Mouse (Mus musculus): ENCODE results near the gene Gps2.

Gps2 gene

DNA sequence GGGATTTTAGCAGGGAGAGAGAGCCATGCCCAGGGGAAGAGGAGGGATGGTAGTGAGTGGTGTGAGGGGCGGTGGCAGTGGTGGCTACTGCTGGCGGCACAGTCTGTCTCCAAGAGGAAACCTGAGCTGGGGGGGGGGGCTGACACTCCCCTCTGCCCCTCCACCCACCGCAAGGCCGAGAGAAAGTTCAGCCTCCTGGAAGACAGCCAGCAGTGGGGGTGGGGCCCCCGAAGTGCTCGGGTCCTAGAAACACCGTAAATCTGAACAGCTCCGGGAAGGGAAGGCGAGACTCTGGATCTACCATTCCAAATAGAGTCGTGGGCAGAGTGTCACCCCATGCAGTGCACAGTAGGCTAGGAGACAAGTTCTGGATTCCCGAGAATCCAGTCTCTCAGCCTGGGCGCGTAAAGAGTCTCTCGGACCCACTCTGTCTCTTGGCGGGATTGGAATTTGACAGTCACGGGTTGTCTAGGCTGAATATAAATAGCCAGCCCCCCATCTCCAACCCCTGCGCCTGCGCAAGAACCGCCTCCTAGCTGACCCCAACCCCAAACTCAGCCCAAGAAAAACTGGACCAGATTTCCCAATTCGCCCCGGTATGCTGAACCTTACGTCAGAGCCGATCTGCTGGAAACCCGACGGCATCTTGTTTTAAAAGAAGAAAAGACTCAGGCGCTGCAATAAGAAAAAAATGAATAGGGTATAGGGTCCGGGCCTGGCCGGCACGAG, 33.8 kb downstream of the Gps2 start:
- CTCF ChIA-PET = interaction anchor here (0.5 to 10.3 kb wide), 26 partner anchors 9 to 564 kb away, joined by 3 to 378 read pairs (median 12); partner anchors contain the start of genes Ybx2 (in 4 of the 4), Slc16a11 (in 2 of the 4), Cldn7 (in 1 of the 4) and Dvl2 (in 1 of the 4)

DNA sequence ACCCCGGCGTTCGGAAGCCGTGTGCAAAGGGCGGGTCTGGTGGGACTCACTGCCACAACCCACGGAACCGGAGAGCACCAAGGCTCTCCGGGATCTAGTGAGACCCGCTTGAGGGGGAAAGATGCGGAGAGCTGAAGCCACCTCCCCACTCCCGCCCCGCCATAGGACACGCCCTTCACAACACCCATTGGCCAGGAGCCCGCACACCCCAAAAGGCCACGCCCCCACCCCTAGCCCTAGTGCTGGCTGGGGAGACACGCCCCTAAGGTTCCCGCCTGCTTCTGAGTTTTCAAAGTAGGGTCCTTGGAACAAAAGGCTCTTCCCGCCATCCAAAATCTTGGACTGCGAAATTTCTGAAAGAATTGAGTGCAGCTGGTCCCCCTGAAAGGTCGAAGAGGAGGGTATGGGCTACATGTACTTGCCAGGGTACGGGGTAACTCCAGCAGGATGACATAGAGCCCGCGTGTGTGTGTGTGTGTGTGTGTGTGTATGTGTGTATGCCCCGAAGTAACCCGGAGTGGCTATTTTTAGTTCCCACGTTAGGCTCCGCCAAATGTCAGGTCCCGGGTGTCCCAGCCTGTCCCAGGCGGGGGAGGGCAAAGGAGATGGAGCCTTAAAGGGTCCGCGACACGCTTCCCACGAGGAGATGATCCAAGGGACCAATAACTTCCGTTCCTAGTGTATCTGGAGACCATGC, 34.5 kb downstream of the Gps2 start, which contains the start of gene Slc2a4:
TSS of gene Slc2a4 (minus strand) at position 123 of the 697 bp plus-strand sequence.
- ChIA-PET CTCF (interaction anchor here (0.5 to 10.3 kb wide), 117 partner anchors 8 to 699 kb away, joined by 3 to 378 read pairs (median 4); partner anchors contain the start of genes Ybx2 (in 4 of the 4), Eif5a (in 3 of the 4), Tmem95 (in 3 of the 4) and Cldn7 (in 2 of the 4)), POLR2A (interaction anchor here (0.5 to 19.7 kb wide), 80 partner anchors 10 to 368 kb away, joined by 3 to 350 read pairs (median 5); partner anchors contain the start of genes Ctdnep1 (in 3 of the 4), Eif5a (in 3 of the 4), Elp5 (in 3 of the 4) and Tmem95 (in 3 of the 4))

More for the DNA sequence above, 33.8 kb downstream of the Gps2 start:
- POLR2A ChIA-PET = interaction anchor here (0.5 to 19.7 kb wide), 54 partner anchors 8 to 391 kb away, joined by 3 to 350 read pairs (median 6); partner anchors contain the start of genes Ctdnep1 (in 3 of the 4), Ybx2 (in 3 of the 4), Cldn7 (in 2 of the 4) and Eif5a (in 2 of the 4)

DNA sequence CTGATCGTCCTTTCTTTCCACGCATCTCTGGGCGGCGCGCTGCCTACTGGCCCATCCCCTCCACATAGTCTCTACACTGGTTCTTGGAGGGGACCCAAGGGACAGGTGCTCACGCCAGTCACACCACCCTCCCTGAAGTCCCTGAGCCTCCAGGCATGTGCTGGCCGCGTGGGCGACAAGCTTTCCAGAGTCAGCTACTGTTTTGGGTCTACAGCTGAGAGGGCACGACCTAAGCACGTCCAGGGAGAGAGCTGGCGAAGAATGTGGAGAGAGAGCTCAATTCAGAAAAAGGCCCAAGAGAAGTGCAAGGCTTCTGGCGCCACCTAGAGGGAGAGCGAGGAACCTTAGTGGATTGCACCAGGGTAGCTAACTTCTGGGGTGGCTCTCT, 35.1 kb downstream of the Gps2 start:
- ChIA-PET CTCF (interaction anchor here (0.5 to 10.3 kb wide), 121 partner anchors 9 to 698 kb away, joined by 3 to 378 read pairs (median 4); partner anchors contain the start of genes Ybx2 (in 4 of the 4), Eif5a (in 3 of the 4), Tmem95 (in 3 of the 4) and Cldn7 (in 2 of the 4)), POLR2A (interaction anchor here (0.7 to 19.7 kb wide), 67 partner anchors 10 to 369 kb away, joined by 3 to 350 read pairs (median 5); partner anchors contain the start of genes Ctdnep1 (in 3 of the 4), Eif5a (in 3 of the 4), Elp5 (in 3 of the 4) and Ybx2 (in 3 of the 4))

DNA sequence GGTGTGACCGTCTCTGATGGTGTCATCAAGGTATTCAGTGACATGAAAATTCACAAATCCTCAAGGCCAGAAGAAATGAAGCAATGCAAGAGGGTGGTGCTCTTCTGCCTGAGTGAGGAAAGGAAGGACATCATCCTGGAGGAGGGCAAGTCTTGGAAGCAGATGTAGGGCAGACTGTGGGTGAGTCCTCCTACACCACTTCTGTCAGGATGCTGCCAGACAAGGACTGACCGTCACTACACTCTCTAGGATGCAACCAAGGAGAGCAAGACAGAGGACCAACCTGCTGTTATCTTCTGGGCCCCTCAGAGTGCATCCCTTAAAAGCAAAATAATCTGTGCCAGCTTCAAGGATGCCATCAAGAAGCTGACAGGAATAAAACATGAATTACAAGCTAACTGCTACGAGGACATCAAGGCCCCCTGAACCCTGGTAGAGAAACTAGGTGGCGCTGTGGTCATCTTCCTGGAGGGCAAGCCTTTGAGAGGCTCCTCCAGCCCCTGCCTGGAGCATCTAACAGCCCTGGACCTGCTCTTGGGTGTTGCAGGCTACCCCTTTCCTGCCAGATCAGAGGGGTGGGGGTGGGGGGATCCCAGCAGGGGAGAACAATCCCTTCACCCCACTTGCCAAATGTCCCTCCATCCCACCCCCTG, 37.2 kb downstream of the Gps2 start:
- CTCF ChIA-PET = interaction anchor here (0.5 to 10.3 kb wide), 30 partner anchors 8 to 871 kb away, joined by 3 to 378 read pairs (median 4); partner anchors contain the start of genes Tmem95 (in 2 of the 4), Ybx2 (in 2 of the 4), Arrb2 (in 1 of the 4) and Cldn7 (in 1 of the 4)
- POLR2A ChIA-PET = interaction anchor here in 3 of 4 experiments (0.5 to 9.5 kb wide), 12 partner anchors 10 to 289 kb away, joined by 3 to 245 read pairs (median 4); partner anchors contain the start of genes Eif5a (in 2 of the 3), Ybx2 (in 2 of the 3), Gm21988 (in 1 of the 3) and Rnasek (in 1 of the 3)

DNA sequence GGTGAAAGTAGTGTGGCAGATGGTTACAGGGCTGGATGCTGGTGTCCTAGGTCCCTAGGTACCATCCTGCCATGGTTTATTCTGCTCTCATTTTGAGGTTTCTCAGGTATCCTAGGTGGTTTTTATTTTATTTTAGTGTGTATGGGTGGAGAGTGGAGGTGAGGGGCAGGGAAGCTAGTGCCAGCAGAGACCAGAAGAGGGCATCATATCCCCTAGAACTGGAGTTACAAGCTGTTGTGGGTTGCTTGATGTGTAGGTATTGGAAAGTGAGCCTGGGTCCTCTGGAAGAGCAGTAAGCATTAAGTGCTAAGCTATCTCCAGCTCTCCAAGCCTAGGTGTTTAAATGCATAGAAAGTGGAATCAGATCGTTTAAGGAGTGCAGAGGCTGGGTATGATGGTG, 38.6 kb downstream of the Gps2 start:
- ChIA-PET CTCF (interaction anchor here (0.6 to 10.3 kb wide), 12 partner anchors 13 to 250 kb away, joined by 3 to 378 read pairs (median 4); partner anchors contain the start of gene Ybx2 (in 2 of the 4)), POLR2A (interaction anchor here in 3 of 4 experiments (0.9 to 9.5 kb wide), 6 partner anchors 16 to 153 kb away, joined by 3 to 245 read pairs (median 3); partner anchors contain the start of genes Ybx2 (in 2 of the 3) and Ctdnep1 (in 1 of the 3))

DNA sequence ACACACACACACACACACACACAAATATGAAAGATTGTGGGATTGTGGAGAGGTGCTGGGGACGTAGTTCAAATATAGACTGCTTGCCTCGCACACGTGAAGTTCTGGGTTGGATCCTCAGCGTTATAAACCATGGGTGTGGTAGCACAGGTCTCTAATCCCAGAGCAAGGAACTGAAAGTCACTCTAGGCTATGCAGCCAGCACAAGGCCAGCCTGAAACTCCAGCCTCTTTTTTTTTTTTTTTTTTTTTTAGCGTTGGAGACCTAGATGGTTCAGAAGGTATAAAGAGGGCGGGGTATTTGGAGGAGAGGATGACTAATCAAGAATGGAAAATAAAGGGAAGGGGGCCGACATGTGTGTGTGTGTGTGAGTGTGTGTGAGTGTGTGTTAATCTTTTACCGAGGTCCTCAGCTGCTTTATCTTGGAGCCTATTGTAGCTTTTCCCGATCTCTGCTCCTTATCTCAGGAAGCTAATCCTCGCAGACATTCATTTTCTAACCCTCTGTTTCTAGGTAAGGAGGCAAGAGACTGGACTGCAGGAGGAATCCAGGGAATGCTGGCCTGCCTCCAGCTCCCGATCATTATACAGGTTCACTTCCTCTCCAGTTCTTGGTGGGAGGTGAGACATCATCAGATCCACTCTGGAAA, 39.7 kb downstream of the Gps2 start:
- POLR2A ChIA-PET = interaction anchor here in 3 of 4 experiments (0.8 to 1.8 kb wide), 8 partner anchors 13 to 154 kb away, joined by 3 to 5 read pairs (median 3); partner anchors contain the start of genes Ctdnep1 (in 1 of the 3), Gps2 (in 1 of the 3) and Ybx2 (in 1 of the 3)
- CTCF ChIA-PET = interaction anchor here (0.6 to 10.3 kb wide), 6 partner anchors 11 to 249 kb away, joined by 3 to 378 read pairs (median 7); partner anchors contain the start of genes Ybx2 (in 2 of the 4) and Cldn7 (in 1 of the 4)

DNA sequence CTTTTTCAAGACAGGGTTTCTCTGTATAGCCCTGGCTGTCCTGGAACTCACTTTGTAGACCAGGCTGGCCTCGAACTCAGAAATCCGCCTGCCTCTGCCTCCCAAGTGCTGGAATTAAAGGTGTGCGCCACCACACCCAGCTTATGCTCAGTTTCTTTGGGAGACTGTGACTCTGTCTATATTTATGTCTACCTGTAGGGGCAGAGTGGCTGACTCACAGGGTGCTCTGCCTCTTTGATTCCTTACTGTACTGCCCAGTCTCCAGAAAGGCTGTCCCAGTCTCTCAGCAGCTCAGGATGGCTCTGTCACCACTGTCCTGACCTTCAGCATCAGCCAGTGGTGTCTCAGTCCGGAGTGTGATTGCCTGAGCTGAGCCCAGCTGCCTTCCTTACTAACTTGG, 41.9 kb downstream of the Gps2 start:
- CTCF ChIA-PET = interaction anchor here (0.6 to 1.1 kb wide), 6 partner anchors 10 to 267 kb away, joined by 3 to 6 read pairs (median 4); no protein-coding TSS in a partner anchor
- POLR2A ChIA-PET = interaction anchor here in 3 of 4 experiments (0.6 to 1.6 kb wide), 10 partner anchors 9 to 39 kb away, joined by 3 to 8 read pairs (median 3); partner anchors contain the start of gene Cldn7 (in 2 of the 3)

DNA sequence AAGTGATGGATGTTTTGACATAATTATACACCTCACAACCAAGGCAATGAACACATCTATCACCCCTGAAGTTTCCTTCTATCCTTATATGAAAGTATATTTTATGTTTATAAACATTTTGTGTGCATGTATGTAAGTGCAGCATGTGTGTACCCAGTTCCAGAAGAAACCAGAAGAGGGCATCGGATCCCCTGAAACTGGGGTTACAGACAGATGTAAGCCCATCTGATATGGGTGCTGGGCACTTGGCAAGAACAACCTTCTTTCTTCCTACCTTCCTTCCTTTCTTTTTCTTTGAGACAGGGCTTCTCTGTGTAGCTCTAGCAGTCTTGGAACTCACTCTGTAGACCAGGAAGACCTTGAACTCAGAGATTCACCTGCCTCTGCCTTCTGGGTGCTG, 42.5 kb downstream of the Gps2 start:
- POLR2A ChIA-PET = interaction anchor here in 3 of 4 experiments (0.7 to 1.4 kb wide), 6 partner anchors 9 to 40 kb away, joined by 3 to 8 read pairs (median 3); partner anchors contain the start of gene Cldn7 (in 1 of the 3)
- CTCF ChIA-PET = interaction anchor here in 2 of 4 experiments (1.1 kb wide), 2 partner anchors 11 to 49 kb away, joined by 3 to 4 read pairs; no protein-coding TSS in a partner anchor

DNA sequence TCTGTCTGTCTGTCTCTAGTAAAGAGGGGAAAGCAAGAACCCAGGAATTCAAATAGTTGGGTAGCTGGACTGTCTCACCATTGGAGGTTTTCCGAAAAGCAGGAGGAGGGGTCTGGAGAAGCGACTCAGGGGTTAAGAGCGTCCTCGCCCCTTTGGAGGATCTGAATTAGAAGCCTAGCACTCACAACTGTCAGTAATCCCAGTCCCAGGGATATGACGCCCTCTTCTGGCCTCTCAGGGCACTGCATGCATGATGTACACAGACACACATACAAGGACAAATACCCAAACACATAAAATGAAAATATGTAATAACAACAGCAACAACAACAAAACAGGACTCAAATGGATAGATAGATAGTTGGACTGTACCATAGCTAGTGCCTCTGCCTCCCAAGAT, 46.9 kb downstream of the Gps2 start:
- CTCF ChIA-PET = interaction anchor here (0.5 to 3.2 kb wide), 10 partner anchors 12 to 896 kb away, joined by 3 to 22 read pairs (median 5); partner anchors contain the start of gene Slc2a4 (in 2 of the 4)
- POLR2A ChIA-PET = interaction anchor here in 3 of 4 experiments (0.7 to 4.0 kb wide), 7 partner anchors 10 to 239 kb away, joined by 3 to 13 read pairs (median 3); partner anchors contain the start of genes Acap1 (in 1 of the 3), Ctdnep1 (in 1 of the 3) and Slc2a4 (in 1 of the 3)

DNA sequence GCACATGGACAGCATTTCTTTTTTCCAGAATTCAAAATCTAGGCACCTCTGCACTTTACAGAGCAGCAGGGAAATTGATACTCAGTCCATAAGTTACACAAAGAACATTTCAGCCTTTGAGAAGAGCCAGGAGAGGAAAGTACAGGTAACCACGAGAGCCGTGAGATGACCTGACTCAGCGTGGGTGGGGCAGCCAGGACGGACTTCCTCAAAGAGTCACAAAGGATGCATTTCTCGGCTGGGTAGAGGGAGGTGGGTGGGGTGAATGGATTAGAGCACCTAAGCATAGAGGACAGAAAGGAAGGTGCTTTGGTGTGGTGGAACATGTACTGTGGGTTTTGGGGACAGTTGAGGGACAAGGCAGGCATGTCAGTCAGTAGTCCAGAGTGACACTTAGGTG, 48.2 kb downstream of the Gps2 start:
- ChIA-PET POLR2A (interaction anchor here in 2 of 4 experiments (0.7 to 4.0 kb wide), 4 partner anchors 14 to 238 kb away, joined by 3 to 13 read pairs (median 4); partner anchors contain the start of gene Slc2a4 (in 1 of the 2)), CTCF (interaction anchor here in 2 of 4 experiments (0.7 to 2.1 kb wide), 2 partner anchors 25 to 28 kb away, joined by 3 to 7 read pairs; no protein-coding TSS in a partner anchor)

DNA sequence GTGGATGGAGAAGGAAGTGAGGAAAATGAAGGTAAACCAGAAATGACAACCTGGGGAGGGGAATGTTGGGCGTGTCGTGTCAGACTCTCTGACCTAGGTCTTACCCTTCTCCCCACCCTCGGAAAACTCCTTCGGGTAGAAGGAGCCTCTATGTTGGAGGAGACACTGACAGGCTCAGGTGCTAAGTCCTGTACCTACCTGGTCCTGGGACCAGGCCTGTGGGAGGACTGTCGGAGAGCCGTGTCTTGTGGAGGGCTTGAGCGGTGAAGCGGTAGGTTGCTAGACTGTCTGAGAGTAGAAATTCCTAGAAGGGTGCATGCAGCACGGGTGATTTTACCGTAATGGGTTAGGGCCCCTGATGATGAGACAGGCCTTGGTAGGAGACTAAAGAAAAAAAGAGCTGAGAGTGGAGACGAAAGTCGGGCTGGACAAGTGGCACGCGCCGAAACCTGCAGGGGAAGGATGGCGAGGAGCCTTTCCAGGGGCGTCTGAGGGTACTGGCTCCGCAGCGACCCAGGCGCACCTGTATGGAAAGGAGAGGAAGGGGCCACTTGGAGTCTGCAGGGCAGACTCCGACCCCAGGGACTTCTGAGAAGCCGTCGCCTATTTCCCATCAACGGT, 51.1 kb downstream of the Gps2 start, which contains the start of gene Cldn7:
TSS of gene Cldn7 (plus strand) at position 130 of the 621 bp plus-strand sequence.
- ChIA-PET POLR2A (interaction anchor here (0.7 to 9.1 kb wide), 37 partner anchors 9 to 682 kb away, joined by 3 to 62 read pairs (median 4); partner anchors contain the start of genes Ctdnep1 (in 3 of the 4), Eif5a (in 2 of the 4), Elp5 (in 2 of the 4) and Slc2a4 (in 2 of the 4)), CTCF (interaction anchor here (0.5 to 4.8 kb wide), 17 partner anchors 12 to 1214 kb away, joined by 3 to 30 read pairs (median 4); partner anchors contain the start of genes Ybx2 (in 2 of the 4) and Slc2a4 (in 1 of the 4))

DNA sequence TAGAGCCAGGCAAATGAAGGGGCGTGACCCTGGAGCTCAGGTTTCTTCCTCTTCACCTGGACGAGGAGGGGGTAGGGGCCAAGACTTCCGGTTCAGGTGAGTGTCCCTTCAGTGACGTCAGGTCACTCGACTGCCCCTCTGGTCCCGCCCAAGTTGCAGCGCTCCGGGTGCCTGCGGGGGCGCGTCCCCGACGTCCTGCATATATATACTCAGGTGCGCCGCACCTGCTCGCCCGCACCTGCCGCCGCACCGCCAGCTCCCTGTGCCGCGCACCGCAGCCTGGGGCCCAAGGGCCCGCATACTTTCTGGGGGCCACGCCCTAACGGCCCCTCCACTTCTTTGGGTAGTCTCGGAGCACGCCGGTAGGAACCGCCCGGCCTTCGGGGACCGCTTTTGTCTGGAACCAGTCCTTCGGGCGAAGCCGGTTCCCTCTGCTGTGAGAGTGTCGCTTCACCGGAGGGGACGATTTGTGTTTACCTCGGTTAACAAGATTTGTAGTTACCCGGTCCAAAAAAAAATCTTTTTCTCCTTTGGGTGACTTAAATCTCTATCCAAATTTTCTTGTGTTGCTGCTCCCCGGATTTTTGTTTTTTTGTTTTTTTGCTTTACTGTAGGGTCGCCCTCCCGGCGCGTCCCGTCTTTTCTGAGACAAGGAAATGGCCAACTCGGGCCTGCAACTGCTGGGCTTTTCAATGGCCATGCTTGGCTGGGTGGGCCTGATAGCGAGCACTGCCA, 51.8 kb downstream of the Gps2 start:
- CTCF ChIA-PET = interaction anchor here (0.5 to 4.8 kb wide), 16 partner anchors 13 to 249 kb away, joined by 3 to 30 read pairs (median 4); partner anchors contain the start of genes Ybx2 (in 2 of the 4), Slc16a11 (in 1 of the 4) and Slc2a4 (in 1 of the 4)
- POLR2A ChIA-PET = interaction anchor here (0.8 to 9.1 kb wide), 34 partner anchors 10 to 681 kb away, joined by 3 to 62 read pairs (median 5); partner anchors contain the start of genes Ctdnep1 (in 3 of the 4), Eif5a (in 2 of the 4), Elp5 (in 2 of the 4) and Slc2a4 (in 2 of the 4)
